Mouse (Mus musculus): ENCODE data around the gene Ksr1.
"Not testable (repeated sequence)": the region's sequence is repeated elsewhere in the genome, so short reads cannot be mapped to it uniquely, and the experiment has no call there.

The Ksr1 gene

DNA sequence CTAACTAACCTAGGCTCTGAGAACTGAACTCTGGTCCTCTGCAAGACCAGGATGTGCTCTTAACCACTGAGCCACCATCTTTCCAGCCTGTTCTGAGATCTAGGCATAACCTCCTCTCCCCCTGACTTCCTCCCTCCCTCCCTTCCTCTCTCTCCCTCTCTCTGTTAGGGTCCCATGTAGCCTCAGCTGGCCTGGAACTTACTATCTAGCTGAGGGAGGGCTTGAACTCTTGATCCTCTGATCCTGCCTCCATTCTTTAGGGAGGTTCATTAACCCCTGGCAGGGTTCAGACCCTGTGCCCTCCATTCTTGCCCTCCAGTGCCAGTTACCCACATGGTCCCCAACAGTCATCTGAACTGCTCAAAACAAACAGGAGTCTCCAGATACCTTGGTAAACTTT is 133.2 kb downstream of the Ksr1 start:
- DNase-seq (ENCODE audit: extremely low spot score) = no peak

DNA sequence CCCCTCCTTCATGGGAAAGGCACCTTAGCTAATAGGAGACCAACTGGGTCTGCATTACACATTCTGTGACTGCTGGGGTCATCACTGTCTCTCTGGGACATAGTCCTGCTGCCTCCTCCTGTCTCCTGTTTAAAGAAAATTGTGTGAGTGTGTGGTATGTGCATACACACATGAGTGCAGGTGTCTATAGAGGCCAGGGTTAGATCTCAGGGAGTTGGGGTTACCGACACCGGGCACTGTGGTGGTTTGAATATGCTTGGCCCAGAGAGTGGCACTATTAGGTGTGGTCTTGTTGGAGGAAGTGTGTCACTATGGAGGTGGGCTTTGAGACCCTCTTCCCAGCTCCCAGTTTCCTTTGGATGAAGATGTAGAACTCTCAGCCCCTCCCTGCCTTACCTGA is 133.7 kb downstream of the Ksr1 start:
- no peak for DNase-seq (ENCODE audit: extremely low spot score)

DNA sequence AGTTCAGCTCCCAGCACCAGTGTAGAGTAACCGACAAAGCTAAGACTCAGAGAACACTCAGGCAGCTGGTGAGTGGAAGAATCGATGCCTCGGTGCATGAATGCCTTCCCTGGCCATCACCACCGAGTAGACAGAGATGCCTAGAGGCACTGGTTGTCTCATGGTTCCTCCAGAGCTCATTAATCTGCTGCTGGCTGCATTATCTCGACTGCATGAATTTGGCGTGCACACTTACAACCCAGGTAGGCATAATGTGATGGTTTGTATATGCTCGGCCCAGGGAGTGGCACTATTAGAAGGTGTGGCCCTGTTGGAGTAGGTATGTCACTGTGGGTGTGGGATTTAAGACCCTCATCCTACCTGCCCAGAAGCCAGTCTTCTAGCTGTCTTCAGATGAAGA is 137.3 kb downstream of the Ksr1 start:
- DNase-seq (ENCODE audit: extremely low spot score) = no peak

DNA sequence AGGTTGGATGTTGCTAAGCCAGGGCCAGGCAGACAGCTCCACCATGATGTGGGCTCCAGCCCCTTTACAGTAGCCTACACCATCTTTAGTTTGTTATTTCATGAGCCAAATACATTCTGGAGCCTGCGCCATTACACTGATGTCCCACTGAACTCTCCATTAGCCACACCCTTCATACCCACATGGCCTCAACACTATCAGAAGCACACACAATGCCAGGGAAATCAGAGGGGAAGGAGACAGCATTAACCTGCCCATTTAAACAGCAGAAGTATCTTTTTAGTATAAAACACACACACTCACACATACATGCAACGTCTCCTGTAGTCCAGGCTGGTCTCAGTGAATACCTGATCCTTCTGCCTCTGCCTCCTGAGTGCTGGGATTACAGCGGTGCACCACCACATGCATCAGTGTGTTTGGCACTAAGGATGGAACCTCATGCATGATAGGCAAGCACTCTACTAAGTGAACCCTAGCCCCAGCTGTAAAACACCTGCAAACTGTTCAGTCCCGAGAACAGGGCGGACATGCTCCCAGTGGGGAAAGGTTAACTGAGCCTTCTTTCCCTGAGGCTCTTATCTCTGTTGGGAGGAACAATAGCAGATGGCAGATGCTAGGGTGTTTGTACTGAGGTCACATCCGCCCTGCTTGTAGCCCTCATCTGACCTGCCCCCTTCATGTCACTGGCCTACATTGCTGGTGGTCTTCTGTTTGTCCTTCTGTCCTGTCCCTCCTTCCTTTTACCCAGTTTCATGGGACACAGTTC is 138.0 kb downstream of the Ksr1 start:
- DNase-seq (ENCODE audit: extremely low spot score) = no peak

DNA sequence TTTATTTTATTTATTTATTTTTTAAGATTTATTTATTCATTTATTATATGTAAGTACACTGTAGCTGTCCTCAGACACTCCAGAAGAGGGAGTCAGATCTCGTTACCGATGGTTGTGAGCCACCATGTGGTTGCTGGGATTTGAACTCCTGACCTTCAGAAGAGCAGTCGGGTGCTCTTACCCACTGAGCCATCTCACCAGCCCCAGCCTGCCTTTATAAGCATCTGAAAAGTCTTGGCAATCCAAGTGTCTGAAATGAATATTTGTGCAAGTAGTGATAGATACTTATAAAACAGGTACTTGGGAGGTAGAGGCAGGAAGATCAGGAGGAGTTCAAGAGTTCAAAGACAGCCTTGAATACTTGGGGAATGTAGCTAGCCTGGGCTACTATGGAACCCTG is 138.9 kb downstream of the Ksr1 start:
- DNase-seq (ENCODE audit: extremely low spot score) = not testable (repeated sequence)

DNA sequence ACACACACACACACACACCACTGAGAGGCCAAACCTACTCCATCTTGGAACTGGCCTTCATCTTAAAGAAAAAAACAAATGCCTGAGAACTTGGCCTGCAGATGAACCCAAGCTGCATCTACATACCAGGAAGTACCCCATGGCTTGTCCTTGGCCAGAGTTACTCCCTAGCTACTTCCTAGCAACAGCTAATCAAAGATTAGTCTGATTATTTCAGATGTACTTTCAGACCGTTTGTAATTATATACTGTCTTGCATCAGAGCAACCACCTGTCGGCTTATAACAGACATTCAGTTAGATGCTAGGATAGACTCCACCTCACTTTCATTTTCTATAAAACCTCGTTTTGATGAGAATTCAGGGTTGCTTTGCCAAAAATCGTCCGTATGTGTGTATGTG is 139.8 kb downstream of the Ksr1 start:
- no peak for DNase-seq (ENCODE audit: extremely low spot score)

DNA sequence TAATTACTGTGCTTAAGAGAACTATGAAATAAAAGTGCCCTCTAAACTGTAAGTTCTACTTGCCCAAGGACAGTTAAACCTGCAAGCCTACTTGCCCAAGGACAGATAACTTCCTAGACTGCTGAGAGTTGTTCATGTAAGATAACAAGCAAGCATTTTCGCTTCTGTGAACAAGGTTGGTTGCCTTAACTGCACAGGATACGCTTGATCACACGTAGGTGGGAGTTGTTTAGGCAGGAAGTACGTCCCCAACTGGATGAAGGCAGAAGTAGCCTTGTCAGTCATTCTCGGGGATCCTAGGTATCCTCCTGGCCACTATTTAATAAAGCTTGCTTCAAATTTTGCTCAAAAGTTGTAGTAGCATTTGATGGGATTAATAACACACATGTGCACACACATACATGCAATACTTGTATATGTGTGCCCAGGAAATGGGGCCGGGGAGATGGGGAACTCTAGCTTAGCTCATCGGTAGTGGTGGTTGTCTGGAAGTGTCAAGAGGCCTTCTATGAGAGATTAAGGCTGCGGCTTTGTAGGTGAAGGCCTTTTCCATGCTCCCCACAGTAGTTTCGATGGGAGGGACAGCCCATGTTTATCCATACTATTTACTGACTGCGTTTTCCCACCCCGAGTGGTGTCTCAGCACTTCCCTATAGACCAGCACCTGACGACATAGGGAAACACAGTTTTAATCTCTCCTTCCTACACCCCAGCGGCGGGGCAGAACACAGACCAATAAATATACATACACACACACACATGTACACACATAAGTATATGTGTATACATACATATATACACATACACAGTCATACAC is 140.4 kb downstream of the Ksr1 start:
- no peak for DNase-seq (ENCODE audit: extremely low spot score)

DNA sequence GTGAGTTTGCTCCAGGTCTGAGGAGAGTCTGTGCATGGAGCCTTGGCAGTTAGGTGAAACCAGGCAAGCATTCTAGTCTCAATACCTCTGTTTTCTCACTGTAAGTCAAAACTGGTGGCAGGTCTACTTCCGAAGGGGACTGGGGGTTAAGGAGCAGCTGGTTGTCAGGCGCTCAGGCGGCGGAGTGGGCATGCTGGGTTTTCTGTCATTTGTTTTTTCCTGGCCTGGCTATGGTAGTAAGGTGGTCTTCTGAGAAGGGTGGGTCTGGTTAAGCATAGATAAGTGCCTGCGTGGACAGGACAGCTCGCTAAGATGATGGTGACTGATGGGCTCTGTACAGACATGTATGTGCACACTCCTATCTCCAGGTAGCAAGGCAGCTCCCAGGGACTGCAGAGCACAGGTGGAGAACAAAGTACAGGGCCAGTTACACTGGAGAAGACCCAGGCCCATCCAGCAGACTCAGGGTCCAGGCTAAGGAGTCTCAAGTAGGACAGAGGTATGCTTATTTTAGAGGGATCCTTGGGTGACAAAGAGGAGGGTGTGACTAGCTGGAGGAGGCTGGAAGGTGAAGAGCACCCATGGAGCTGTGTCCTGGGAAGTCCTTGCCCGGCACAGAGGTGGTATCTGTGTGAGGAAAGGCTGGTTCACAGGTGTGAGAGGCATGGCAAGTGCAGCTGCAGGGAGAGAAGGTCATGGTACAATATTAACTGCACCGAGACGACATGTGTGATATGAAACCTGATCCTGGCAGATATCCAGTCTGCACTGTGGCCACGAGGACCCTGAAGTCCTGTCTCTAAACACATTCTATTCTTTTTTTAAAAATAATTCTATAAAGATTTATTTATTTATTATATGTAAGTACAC is 142.2 kb downstream of the Ksr1 start:
- no peak for DNase-seq (ENCODE audit: extremely low spot score)

DNA sequence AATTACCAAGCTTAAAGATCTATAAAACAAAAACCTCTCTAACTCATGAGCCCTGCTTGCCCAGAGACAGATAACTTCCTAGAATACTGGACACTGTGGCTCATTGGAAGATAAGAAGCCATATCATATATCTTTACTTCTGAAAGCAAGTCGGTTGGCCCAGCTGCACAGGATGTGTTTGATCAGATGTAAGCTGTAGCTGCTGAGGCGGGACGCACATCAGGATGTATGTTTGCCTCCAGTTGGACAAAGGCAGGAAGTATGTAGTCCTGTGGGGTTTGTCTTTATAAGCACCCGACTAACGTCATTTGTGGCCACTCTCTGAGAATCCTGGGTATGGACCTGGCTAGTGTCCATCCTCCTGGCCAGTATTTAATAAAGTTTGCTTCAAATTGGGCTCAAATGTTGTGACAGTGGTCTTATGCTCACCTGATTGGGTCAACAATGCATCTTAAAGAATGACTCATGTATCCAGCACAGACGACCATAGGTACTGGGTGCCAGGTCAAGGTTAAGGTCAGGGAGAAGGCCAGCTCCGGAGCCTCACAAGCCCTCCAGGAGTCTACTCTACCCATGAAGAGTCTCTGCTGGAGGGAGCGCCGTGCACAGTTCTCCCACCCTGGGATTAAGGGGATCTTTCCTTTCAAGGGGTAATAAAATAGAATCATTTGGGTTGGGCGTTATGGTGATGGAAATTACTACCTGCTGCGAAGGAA is 143.0 kb downstream of the Ksr1 start:
- no peak for DNase-seq (ENCODE audit: extremely low spot score)

DNA sequence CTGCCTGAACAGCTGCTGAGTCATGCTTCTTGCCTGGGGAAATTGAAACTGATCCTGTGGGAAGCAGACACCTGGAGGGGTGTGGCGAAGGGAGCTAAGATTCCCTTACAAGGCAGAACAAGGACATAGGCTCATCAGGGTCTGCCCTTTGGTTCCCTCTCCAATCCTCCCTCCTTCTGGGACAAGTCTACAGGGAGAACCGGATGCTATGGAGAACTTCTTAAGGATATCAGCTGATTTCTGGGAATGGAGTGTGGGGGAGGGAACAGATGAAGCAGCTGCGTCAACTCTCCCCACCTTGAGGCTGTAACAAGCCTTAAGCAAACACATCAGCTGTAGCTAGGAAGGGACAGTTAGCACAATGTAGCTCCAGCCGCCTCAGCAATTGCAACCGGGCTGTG is 143.7 kb downstream of the Ksr1 start:
- DNase-seq (ENCODE audit: extremely low spot score) = no peak

DNA sequence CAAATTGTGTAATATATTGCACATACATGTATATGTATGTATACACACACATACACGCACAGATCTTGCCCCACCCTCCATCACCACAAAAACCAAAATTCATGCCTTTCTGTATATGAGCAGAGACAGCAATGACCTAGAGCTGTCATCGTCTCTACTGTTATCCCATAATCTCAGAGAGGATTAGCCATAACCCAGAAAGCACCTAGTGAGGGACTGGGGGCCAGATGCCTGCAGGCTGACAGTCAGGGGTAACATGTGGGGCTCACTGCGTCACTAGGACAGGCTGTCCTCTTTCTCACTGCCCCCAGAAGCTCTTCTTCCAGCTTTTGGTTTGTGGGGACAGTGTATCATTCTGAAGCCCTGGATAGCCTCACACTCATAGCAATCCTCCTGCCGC is 144.3 kb downstream of the Ksr1 start:
- no peak for DNase-seq (ENCODE audit: extremely low spot score)

DNA sequence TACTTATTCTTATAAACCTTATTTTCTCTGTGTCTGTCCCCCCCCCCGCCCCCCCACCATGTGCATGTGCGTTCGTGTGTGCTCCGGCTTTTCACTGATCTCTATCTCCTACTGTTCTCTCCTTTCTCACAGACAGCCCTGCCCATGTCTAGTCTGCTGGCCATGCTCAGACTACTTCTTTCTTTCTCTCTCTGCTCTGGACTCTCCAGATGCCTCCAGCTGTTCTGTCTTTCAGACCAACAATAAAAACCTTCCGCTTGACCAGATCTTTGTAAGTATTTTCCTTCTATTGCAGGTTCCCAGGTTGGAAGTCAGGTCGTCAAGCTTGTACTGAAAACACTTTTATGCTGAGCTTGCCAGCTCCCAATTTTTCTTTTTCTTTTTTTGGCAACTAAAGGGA is 147.1 kb downstream of the Ksr1 start:
- no peak for DNase-seq (ENCODE audit: extremely low spot score)

DNA sequence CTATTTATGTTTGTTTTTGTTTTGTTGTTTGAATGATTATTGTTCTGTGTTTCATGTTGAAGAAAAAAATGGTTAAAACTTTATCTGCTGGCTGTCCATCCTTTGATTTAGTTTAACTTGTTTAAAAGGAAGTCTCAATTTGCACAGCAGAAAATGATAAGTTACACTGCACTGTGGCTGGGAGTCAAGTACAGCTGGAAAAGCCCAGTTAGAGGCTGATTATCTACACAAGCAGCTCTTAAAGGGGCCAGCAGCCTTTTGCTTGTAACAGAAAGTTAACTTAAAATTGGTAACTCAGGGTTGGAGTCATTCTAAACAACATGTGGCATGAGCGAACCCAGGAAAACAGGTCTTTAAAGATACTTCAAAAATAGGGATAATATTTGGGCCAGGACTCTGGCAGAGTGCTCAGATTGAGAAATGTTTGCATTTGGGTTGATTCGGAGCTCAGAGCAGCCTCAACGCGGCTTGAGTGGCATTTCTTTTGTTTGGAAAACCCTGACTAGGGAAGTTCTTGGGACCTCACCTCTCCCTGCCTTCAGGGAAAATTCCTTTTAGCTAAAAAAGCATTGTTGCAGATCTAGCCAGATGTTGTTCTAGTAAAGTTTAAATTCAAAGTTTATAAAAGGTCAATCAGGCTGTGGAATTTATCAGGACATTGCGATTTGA is 155.2 kb downstream of the Ksr1 start:
- DNase-seq (ENCODE audit: extremely low spot score) = not testable (repeated sequence)

DNA sequence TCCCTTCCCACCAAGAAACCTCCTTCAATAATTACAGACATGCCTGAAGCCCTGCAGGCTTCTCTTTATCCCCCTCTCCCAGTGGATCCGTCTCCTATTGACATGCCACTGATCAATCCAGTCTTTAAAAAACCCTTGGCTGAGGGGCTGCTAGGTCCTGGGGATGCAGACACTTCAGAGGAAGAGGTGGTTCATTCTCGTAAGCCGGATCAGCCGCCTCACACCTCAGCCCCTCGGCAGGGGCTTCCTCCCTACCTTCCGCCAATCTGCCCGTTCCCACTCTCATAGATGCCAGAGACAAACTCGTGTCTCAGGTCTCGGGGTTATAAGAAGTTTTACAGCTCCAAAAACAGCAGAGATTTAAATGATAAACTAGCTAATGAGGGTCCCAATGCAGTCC is 156.1 kb downstream of the Ksr1 start:
- DNase-seq (ENCODE audit: extremely low spot score) = no peak

DNA sequence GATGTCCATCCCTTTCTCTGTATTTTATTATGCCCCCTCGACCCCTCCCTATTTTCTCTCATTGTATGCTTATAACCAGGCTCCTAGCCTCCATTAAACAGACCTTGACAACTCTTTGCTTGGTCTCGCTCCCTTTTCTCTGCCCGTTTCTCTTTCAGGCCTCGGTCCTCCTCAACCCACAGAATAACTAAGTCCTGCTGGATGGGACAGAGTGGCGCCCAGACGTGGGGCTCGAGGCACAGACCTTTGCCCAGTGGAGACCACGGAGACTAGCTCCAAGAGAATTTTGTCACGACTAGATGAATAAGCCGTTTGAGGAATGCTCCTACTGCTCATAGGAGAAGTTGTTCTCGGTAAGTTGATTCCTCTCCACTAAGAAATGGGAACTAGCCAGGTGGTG is 157.0 kb downstream of the Ksr1 start:
- not testable (repeated sequence) for DNase-seq (ENCODE audit: extremely low spot score)

DNA sequence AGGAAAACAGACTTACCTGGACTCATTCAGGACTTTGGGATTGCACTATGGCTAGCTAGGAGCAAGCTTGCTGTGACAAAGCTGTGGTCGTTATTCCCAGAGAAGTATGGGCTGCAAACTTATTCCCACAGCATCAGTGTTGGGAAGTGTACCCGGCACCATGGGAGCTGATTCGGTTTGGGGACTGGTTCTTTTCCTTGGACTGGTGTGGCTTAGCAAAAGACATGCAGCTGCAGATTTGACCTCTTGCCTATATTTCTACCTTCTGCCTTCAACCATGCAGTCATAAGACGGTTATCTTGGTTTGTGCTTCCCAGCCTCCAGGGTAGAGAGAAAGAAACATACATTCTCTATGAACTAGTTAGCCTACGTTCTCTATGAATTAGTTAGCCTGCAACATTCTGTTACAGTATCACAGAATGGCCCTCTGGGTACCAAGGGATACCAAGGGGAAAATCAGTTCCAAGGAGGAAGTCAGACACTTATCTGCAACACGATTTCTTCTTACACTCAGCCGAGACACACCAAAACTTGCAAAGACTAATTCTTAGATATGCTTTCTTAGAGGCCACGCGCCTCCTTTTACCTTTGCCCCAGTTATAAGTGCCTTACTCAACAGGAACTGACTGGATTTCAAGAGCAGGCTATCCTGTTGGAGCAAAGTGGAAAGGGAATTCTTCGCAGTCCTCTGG is 159.8 kb downstream of the Ksr1 start:
- no peak for DNase-seq (ENCODE audit: extremely low spot score)

DNA sequence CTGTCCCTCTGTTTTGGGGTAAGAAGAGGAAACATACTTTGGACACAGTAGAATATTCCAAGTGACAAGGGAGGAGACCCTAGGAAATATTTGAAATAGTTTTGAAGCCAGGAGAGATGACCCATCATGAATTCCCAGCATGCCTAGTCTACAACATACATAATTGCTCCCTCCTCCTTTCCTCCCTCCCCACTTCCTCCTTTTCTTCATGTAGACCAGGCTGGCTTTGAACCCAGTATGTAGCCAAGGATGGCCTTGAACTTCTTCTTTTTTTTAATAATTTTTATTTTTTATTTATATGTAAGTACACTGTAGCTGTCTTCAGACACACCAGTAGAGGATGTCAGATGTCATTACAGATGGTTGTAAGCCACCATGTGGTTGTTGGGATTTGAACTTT is 160.7 kb downstream of the Ksr1 start:
- DNase-seq (ENCODE audit: extremely low spot score) = no peak

DNA sequence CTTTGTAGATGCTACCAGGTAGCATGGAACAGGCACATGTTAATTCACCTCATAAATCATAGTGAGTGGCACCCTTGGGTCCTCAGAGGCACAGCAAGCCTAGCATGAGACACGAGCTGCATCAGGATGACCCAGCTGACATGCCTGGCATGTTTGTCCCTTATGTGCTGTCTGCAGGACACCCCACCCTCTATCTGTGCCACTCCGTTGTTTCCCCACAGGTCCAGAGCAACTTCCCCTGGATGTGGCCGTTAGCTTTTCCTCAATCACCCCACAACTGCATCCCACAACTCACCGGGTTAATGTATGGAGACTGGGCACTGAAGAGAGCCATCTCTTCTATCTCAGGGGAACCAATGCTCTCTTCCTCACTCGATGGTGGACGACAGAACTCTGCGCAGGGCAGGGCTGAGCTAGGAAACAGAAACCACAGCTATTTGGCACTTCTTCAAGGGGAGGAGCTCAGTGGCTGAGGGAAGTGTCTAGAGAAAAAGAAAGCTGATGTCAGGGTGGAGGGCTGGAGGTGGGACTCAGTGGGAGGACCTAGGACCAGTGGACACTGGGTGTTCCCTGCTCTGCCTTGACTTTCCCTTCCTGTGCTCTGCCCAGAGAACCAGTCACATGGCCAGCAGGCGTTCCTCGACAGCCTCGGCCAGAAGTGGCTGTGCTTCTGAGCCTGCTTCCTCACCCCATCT is 161.6 kb downstream of the Ksr1 start, which contains the start of gene Lgals9:
Gene Lgals9, minus strand, starts transcription at position 464 of the 695 bp plus-strand sequence.
- DNase-seq (ENCODE audit: extremely low spot score) = no peak

DNA sequence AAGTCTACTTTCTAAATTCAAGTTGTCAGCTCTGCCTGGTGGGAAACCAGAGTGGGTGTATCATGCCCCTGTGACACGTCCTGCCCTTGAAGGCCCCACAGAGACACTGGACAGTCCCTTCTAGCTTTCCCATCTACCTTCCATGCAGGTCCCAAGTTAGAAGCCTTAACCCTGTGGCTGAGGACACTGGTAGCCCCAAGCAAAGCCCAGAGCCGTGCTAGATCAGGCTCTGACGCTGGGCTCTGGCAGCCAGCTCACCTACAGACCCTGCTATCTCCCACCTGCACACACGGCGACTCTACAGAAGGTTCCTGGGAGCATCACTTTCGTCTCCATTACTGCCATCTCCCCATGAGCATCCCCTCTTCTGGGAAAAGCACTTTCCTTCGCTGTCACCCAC is 162.7 kb downstream of the Ksr1 start:
- no peak for DNase-seq (ENCODE audit: extremely low spot score)
